Mouse (Mus musculus) T-helper 2 cell (primary cell): ENCODE results near the gene Lsm6.

Experiments used
- in situ Hi-C: fragments of 300-600 bp; cut with MboI, MseI; formaldehyde crosslinking; loops from one replicate; pipeline ENCODE4 v1.15.1; 2025; ENCODE audit warnings: high pct_unique_total_duplicates

Lsm6 gene

DNA sequence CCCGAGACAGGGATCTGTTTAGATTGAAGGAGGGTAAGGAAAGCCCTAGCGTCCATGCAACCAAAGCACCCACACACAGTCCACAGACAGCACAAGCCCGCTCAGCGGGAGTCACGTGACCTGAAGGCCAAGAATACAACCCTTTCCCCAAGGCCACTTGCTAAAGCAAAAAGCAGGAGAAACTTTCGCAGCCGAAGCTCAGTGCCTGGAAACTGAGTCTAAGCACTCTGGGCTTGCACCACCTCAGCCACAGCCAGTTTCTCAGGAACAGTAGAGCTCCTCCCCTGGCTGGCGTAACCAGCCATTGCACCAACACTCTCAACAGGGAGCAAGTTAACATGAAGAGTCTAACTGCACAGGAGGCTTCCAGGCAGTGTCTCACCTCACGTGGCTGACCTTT, 13.7 kb downstream of the Lsm6 start:
- in situ Hi-C loops: no loop called here

GRCm38 (mm10) chr8:78806006-78806405, 14.9 kb downstream of the Lsm6 start:
- in situ Hi-C loops: no loop called here

DNA sequence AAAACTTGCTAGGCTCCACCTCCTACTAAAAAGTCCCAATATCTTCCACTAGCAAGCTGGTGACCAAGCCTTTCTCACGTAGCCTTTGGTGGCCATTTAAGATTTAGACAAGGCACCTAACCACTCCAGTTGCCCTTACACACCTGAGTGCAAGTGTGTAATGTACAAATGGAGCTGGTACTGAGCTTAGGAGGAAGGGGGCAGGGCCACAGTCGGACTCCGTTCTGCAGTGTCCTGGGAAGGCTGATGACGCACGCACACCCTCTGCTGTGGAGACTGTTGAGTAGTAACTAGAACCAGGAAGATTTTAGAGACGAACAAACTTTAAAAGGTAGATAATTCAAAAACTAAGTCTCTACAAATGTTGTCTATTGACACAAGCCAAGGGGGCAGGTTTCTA, 19.7 kb downstream of the Lsm6 start:
- in situ Hi-C loops: no loop called here

GRCm38 (mm10) chr8:78798671-78799070, 22.3 kb downstream of the Lsm6 start:
- in situ Hi-C loops: no loop called here

DNA sequence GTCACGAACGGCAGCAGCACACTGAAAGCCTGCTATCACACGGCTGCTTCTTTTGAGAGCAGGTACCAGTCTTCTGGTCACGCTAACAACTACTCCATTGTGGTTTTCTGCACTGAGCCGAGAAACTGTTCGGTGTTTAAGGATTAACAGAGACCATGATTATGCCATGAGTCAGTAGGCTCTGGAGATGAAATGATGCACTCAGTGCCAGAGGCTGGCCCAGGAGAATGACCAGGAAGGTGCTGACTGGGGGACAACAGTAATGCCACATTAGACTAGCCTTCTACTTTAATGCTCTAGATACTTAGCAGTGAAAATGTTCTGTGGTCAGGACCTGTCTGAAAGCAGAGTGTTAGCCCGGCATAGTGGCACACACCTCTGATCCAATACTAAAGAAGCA, 23.0 kb downstream of the Lsm6 start:
- in situ Hi-C loops: no loop called here

- in situ Hi-C loops: no loop called here
Observed at GRCm38 (mm10) chr8:78793231-78793630, 27.7 kb downstream of the Lsm6 start.

GRCm38 (mm10) chr8:78776816-78777215, 44.1 kb downstream of the Lsm6 start:
- in situ Hi-C loops: no loop called here

DNA sequence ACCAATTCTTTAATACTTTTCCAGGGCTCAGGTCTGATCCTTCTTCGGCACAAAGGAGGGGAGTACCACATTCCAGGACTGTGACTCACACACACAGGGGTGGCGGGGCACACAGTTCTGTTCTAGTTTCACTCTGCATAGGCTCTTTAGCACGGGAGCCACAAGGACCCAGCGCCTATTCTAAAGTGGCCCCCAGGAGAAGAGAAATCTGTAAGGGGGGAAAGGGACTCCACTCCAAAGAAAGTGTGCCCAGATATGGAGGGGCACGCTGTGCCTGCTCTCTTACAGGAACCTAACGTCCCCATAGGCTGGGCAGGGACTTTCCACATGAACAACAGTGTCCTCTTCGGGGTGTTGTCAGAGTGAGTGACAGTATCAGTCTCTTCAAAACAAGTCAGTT, 49.7 kb downstream of the Lsm6 start:
- in situ Hi-C loops: no loop called here

DNA sequence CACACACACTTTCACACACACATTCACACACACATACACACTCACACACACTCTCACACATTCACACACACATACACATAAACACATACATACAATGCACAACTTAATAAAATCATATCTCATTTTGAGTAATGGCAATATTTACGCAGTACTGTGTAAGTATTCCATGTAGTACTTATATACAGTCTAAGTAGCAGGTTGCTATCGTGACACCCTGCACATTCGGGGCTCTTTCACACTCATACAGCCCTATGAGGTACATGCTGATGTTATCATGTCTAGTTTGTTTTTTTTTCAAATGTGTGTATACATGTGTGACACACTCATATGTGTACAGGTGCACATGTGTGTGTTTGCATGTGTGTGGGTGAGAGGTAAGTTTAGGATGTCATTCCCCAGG, 50.4 kb downstream of the Lsm6 start:
- in situ Hi-C loops: no loop called here

- in situ Hi-C loops: no loop called here
Observed at GRCm38 (mm10) chr8:78765556-78765955, 55.4 kb downstream of the Lsm6 start.

DNA sequence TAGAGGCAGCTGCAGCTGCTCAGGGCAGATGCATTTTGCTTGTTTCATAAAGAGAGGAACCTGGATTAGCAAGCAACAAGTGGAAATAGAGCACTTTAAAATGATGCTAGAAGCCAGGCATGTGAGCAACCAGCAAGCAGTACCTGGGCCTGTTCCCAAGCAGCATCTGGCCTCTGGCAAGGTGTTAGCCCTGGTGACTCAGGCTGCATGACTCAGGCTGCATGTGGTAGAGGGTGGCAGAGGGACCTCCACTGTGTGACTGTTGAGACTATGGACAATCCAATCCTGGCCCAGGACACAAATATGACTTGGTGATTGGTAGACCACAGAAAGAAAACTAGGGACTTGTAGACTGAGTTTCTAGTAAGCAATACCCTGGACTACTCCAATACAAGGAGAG, 56.0 kb downstream of the Lsm6 start:
- in situ Hi-C loops: no loop called here

- in situ Hi-C loops: no loop called here
Observed at GRCm38 (mm10) chr8:78759139-78759538, 61.8 kb downstream of the Lsm6 start.

DNA sequence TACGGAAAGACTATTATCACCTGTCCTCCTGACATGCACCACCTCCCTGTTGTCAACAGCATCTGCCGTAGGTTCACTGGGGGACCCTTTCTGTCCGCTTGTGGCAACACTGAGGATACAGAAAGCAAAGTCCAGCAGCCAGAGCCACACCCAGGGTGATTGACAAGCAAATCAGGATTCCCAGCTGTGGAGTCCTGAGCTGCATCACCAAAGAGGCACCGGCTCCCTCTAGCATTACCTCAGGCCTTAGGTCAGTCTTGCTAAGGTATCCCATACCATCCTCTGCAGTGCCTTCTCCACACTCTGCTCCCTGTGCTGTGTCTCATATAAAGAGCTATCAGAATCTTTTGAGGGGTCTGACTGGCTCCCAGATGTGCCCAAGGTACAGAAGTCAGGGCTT, 66.0 kb downstream of the Lsm6 start:
- in situ Hi-C loops: no loop called here
